Mouse (Mus musculus) erythroblast, adult 5-6 weeks (primary cell): Measurements from ENCODE around the gene Adat2. TPM values are rescaled to one million over a fixed set of nuclear protein-coding genes. Genes with fewer than 3 reads are reported as not detected.

ENCODE experiments used
- ATAC-seq: replicated peaks from 2 replicates; pipeline ENCODE4 v1.8.0; 2016; ENCODE audit warnings: moderate number of reproducible peaks, mild to moderate bottlenecking, moderate TSS enrichment, inconsistent platforms; ENCODE audit not compliant: poor library complexity, low FRiP score, severe bottlenecking
- total RNA-seq, 2 experiments: library from RNA; stranded (forward) in 1 of 2; stranded (reverse) in 1 of 2; fragments of 150-400 nt in 1 of 2; fragments of 200-764, 138-1000 nt in 1 of 2; gene quantifications; 2 replicates each; pipeline versions ENCODE4 v1.2.3 to v1.2.4; 2015 to 2017; ENCODE audit warnings: low replicate concordance in 2 of 2

Gene Adat2
- total RNA-seq, 2 experiments from 2014 or later = 0.51 TPM; not detected in 1

GRCm38 (mm10) chr10:13592196-13592595 is 39.5 kb downstream of the Adat2 start:
- no peak for ATAC-seq

DNA sequence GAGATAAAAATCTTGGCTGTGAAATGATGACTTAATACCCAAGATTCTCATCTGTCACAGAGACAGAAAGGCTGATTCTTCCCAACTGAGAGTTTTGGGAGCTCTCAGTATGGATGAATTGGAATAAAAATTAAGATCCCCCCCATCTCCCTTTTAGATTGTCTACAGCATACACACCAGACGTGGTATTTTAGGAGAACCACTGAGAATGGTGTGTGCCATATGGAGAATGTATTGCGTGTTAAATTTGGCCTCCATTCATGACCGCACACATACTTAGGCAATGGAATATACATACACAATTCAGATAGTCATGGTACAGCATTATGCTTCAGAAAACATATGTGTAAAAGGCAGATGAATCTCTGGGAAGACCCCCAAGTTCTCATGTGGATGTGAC is 40.8 kb downstream of the Adat2 start:
- no peak for ATAC-seq

DNA sequence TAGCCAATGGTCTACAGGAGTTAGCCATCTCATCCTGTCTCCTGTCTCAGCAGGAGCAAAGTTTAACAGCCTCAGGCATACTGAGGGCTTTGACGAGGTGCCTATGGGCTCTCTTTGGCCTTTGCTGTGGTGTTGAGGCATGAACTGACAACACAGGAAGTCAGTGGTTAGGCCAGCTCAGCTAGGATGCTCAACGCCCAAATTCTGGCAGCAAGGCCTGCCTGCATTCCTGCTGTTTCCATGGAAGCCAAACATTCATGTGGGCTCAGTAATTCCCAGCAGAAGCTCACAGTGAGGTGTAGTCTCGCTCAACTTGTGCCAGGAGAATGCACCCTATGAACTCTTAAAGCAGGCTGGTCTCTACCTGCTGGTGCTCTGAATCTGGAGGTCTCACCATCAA is 43.4 kb downstream of the Adat2 start:
- ATAC-seq = no peak

DNA sequence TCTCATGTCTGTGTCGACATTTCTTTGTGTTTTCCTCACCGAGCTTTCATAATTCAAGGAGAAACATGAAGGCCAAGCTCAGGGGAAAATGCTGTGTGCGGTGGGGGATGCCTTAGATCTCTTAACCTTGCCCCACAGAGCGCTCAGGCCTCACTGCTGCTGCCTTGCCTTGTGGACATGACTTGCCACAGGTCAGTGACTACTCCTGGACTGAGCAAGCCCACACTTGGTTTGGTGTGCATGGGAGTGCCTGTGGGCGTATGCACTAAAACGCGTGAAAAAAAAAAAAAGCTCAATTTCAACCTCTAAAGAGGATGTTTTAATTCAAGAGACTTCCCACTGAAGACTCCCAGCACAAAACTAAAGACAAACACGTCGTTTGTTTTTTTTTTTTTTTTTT is 44.2 kb downstream of the Adat2 start:
- ATAC-seq = no peak

GRCm38 (mm10) chr10:13597491-13597890 is 44.8 kb downstream of the Adat2 start:
- ATAC-seq = no peak

DNA sequence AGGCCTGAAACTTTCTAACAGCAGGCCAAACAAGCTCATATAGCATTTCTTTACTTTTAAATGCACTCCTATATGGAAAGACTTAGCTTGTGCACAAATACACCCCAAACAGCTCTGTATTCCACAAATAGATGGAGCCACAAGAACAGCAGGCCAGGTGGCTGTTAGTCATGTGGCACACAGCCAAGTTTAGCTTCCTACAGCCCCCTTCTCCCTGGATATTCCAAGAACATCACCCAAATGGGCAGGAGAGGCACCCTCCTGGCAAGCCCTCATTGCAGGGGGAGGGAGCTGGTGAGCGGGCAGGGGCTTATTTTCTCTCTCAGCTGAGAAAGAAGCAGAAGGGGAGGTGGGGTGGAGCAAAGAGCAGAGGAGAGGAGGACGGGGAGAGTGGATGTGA is 48.2 kb downstream of the Adat2 start:
- no peak for ATAC-seq

Other genes starting within 250 kb of the Adat2 start
- gene Phactr2, start 78.5 kb upstream of the Adat2 start, total RNA-seq (2015; ENCODE audit: low replicate concordance) = 8.3 and 9.6 TPM in 2 replicates
- 5.2 and 9.3 TPM in 2 replicates for gene Phactr2, start 78.5 kb upstream of the Adat2 start, total RNA-seq (2017; ENCODE audit: low replicate concordance)
- 22.2 and 62.3 TPM in 2 replicates for gene Fuca2, start 53.4 kb upstream of the Adat2 start, total RNA-seq (2015; ENCODE audit: low replicate concordance)
- 11.2 and 12.1 TPM in 2 replicates for gene Fuca2, start 53.4 kb upstream of the Adat2 start, total RNA-seq (2017; ENCODE audit: low replicate concordance)
- gene Pex3, start 248 bp downstream of the Adat2 start, total RNA-seq (2015; ENCODE audit: low replicate concordance) = 10.0 and 11.7 TPM in 2 replicates
- gene Pex3, start 248 bp downstream of the Adat2 start, total RNA-seq (2017; ENCODE audit: low replicate concordance) = 4.2 and 8.7 TPM in 2 replicates